Mouse (Mus musculus) spleen, adult 2 months (tissue): ENCODE measurements around the gene Tmem116. TPM values are rescaled to one million over a fixed set of nuclear protein-coding genes. Genes with fewer than 3 reads are reported as not detected.

ENCODE experiments used
- DNase-seq, 2 experiments: peaks; one replicate each; pipeline versions ENCODE4 v3.0.0 to v3.0.0-alpha.2; 2012 to 2021; ENCODE audit warnings: low spot score in 2 of 2, low read depth in 1 of 2
- H3K27ac ChIP-seq: fragments of 200-500 bp; 2 replicates; pipeline ENCODE4 v1.5.1; 2012; ENCODE audit warnings: low read length, inconsistent platforms; ENCODE audit not compliant: insufficient read depth
- H3K27me3 ChIP-seq: fragments of 200-500 bp; 2 replicates; pipeline ENCODE4 v1.6.1; 2012; ENCODE audit warnings: mild to moderate bottlenecking, moderate library complexity, low read length, inconsistent platforms; ENCODE audit not compliant: control insufficient read depth, insufficient read depth
- H3K36me3 ChIP-seq: fragments of 200-500 bp; 2 replicates; pipeline ENCODE4 v1.6.1; 2012; ENCODE audit warnings: mild to moderate bottlenecking, low read length, inconsistent platforms; ENCODE audit not compliant: control insufficient read depth, insufficient read depth
- H3K4me1 ChIP-seq: fragments of 200-500 bp; 2 replicates; pipeline ENCODE4 v1.6.1; 2011; ENCODE audit warnings: inconsistent platforms; ENCODE audit not compliant: control insufficient read depth, insufficient read depth, insufficient read length
- H3K4me3 ChIP-seq: fragments of 200-500 bp; 2 replicates; pipeline ENCODE4 v1.5.1; 2011; ENCODE audit warnings: mild to moderate bottlenecking, inconsistent platforms; ENCODE audit not compliant: insufficient read depth, insufficient read length; ENCODE audit errors: extremely low read depth
- CTCF ChIP-seq: fragments of 200-500 bp; IDR thresholded peaks from 2 replicates; pipeline ENCODE4 v1.5.1; 2011; ENCODE audit warnings: mild to moderate bottlenecking, inconsistent platforms; ENCODE audit not compliant: insufficient read depth, insufficient read length, insufficient replicate concordance; ENCODE audit errors: extremely low read depth
- POLR2A ChIP-seq: fragments of 200-500 bp; IDR thresholded peaks from 2 replicates; pipeline ENCODE4 v1.6.1; 2011; ENCODE audit warnings: low read depth, low read length, inconsistent platforms
- WGBS: fragments of 180-500 bp; shearing (Covaris S2); methylation state at CpG from one replicate; pipeline ENCODE4 v1.1.7; 2018; 5-methylcytosine and 5-hydroxymethylcytosine counted together
- polyA plus RNA-seq: library from polyadenylated mRNA; depleted of rRNA; stranded (reverse); fragments of >200 nt; gene quantifications from 2 replicates; pipeline ENCODE4 v1.2.3, GENCODE M21; 2012

Tmem116 gene
- polyA plus RNA-seq, 1 experiment: 1.3 TPM

GRCm38 (mm10) chr5:121461339-121462170 is 9.9 kb downstream of the Tmem116 start:
- no peak overlapping the region for H3K27ac ChIP-seq

GRCm38 (mm10) chr5:121462171-121462502 is 10.4 kb downstream of the Tmem116 start:
- Histone ChIP-seq H3K27me3 (no peaks in the 10 kb centered on the region), H3K4me3 (no peak overlapping the region), H3K36me3 (no peaks in the 10 kb centered on the region), H3K4me1 (no peaks in the 10 kb centered on the region), H3K27ac (no peak overlapping the region)
- WGBS: 14% methylated on average over 1 of the region's 1 CpGs
- DNase-seq: no peak
- no peak for TF ChIP-seq CTCF
- no peak for TF ChIP-seq POLR2A

More at GRCm38 (mm10) chr5:121461339-121462170, 9.9 kb downstream of the Tmem116 start:
- TF ChIP-seq POLR2A (no peak), CTCF (no peak)
- Histone ChIP-seq H3K27me3 (no peaks in the 10 kb centered on the region), H3K36me3 (no peaks in the 10 kb centered on the region), H3K4me1 (no peaks in the 10 kb centered on the region), H3K4me3 (no peak overlapping the region)
- WGBS: 74% methylated on average over 4 of the region's 4 CpGs
- DNase-seq: no peak

- Histone ChIP-seq H3K27ac (no peak overlapping the region), H3K27me3 (no peaks in the 10 kb centered on the region), H3K4me1 (no peaks in the 10 kb centered on the region), H3K36me3 (no peaks in the 10 kb centered on the region), H3K4me3 (no peak overlapping the region)
- whole genome bisulfite sequencing: 95% methylated on average over 5 of the region's 5 CpGs
- no peak for DNase-seq
- no peak for TF ChIP-seq CTCF
- TF ChIP-seq POLR2A: no peak
These were observed 11.3 kb downstream of the Tmem116 start for GRCm38 (mm10) chr5:121462967-121463366.

- TF ChIP-seq POLR2A: no peak
- no peaks in the 10 kb centered on the region for H3K4me1 ChIP-seq
- H3K4me3 ChIP-seq: no peak overlapping the region
- no peaks in the 10 kb centered on the region for H3K27me3 ChIP-seq
- DNase-seq: no peak
- WGBS: 85% methylated on average over 5 of the region's 5 CpGs
- H3K27ac ChIP-seq: no peak overlapping the region
- H3K36me3 ChIP-seq: no peaks in the 10 kb centered on the region
These were observed 12.0 kb downstream of the Tmem116 start for GRCm38 (mm10) chr5:121463601-121464250.

- TF ChIP-seq POLR2A (no peak), CTCF (no peak)
- Histone ChIP-seq H3K4me1 (no peaks in the 10 kb centered on the region), H3K4me3 (no peak overlapping the region), H3K27ac (no peak overlapping the region), H3K36me3 (no peaks in the 10 kb centered on the region), H3K27me3 (no peaks in the 10 kb centered on the region)
- no peak for DNase-seq
- whole genome bisulfite sequencing: 57% methylated on average over 3 of the region's 3 CpGs
These were observed 17.9 kb downstream of the Tmem116 start for GRCm38 (mm10) chr5:121469566-121469965.

- no peak overlapping the region for H3K4me3 ChIP-seq
- 86% methylated on average over 2 of the region's 2 CpGs for WGBS
- H3K27ac ChIP-seq: no peak overlapping the region
- H3K36me3 ChIP-seq: no peaks in the 10 kb centered on the region
- no peaks in the 10 kb centered on the region for H3K4me1 ChIP-seq
- DNase-seq: no peak
- TF ChIP-seq CTCF: no peak
- no peak for TF ChIP-seq POLR2A
- H3K27me3 ChIP-seq: no peaks in the 10 kb centered on the region
These were observed 20.7 kb downstream of the Tmem116 start for GRCm38 (mm10) chr5:121472411-121472810.

- WGBS: 86% methylated on average over 7 of the region's 7 CpGs
- no peak overlapping the region for H3K27ac ChIP-seq
- DNase-seq: no peak
- H3K27me3 ChIP-seq: no peaks in the 10 kb centered on the region
- H3K4me1 ChIP-seq: no peaks in the 10 kb centered on the region
- TF ChIP-seq POLR2A (no peak), CTCF (no peak)
- H3K36me3 ChIP-seq: no peaks in the 10 kb centered on the region
- H3K4me3 ChIP-seq: no peak overlapping the region
These were observed 22.9 kb downstream of the Tmem116 start for GRCm38 (mm10) chr5:121474610-121475009.
